Mouse (Mus musculus) heart, embryonic 14.5 days (tissue): ENCODE measurements at regions not wholly inside any gene's neighbourhood (a gene's known extent, or its start where the extent isn't known, plus 50 kb on each side); places are given as distances from the start of the nearest gene placed in this dataset.

Experiments used
- ATAC-seq: fragments of 200-750 bp; cut with Nextera tagmentation; 2 replicates; pipeline ENCODE4 v1.8.0; 2017; ENCODE audit warnings: low read depth, moderate TSS enrichment; ENCODE audit not compliant: insufficient number of reproducible peaks, insufficient read depth, low FRiP score
- H3K27ac ChIP-seq, 2 experiments: fragments of 200-500 bp in 1 of 2; fragments of 300-500 bp in 1 of 2; sonication (generic) in 1 of 2; replicated peaks in 1 of 2; 2 replicates each; pipeline ENCODE4 v1.5.1; 2012 to 2014; ENCODE audit warnings: low read depth in 2 of 2, low read length in 2 of 2, control low read depth in 1 of 2, mild to moderate bottlenecking in 1 of 2, mixed read lengths in 1 of 2; ENCODE audit not compliant: control insufficient read depth in 1 of 2, insufficient read depth in 1 of 2
- H3K27me3 ChIP-seq: fragments of 300-500 bp; sonication (generic); 2 replicates; pipeline ENCODE4 v1.6.1; 2014; ENCODE audit warnings: mild to moderate bottlenecking, low read length, control low read depth; ENCODE audit not compliant: control insufficient read depth, insufficient read depth
- H3K36me3 ChIP-seq: fragments of 300-500 bp; sonication (generic); 2 replicates; pipeline ENCODE4 v1.6.1; 2014; ENCODE audit warnings: mild to moderate bottlenecking, control low read depth, low read length, mixed read lengths; ENCODE audit not compliant: control insufficient read depth, insufficient read depth
- H3K4me1 ChIP-seq, 2 experiments: fragments of 200-500 bp in 1 of 2; fragments of 300-500 bp in 1 of 2; sonication (generic) in 1 of 2; 2 replicates each; pipeline ENCODE4 v1.6.1; 2012 to 2014; ENCODE audit warnings: low read length in 2 of 2, control low read depth in 1 of 2, mixed read lengths in 1 of 2; ENCODE audit not compliant: control insufficient read depth in 2 of 2, insufficient read depth in 2 of 2
- H3K4me2 ChIP-seq: fragments of 300-500 bp; sonication (generic); 2 replicates; pipeline ENCODE4 v1.6.1; 2014; ENCODE audit warnings: mild to moderate bottlenecking, low read length
- H3K4me3 ChIP-seq, 2 experiments: fragments of 200-500 bp in 1 of 2; fragments of 300-500 bp in 1 of 2; sonication (generic) in 1 of 2; 2 replicates each; pipeline ENCODE4 v1.5.1; 2012 to 2014; ENCODE audit warnings: low read length in 2 of 2, mild to moderate bottlenecking in 2 of 2, control low read depth in 1 of 2, low read depth in 1 of 2, moderate library complexity in 1 of 2; ENCODE audit not compliant: control insufficient read depth in 1 of 2, insufficient read depth in 1 of 2
- H3K9ac ChIP-seq: fragments of 300-500 bp; sonication (generic); 2 replicates; pipeline ENCODE4 v1.6.1; 2014; ENCODE audit warnings: mild to moderate bottlenecking, low read length
- H3K9me3 ChIP-seq: fragments of 300-500 bp; sonication (generic); 2 replicates; pipeline ENCODE4 v1.6.1; 2016; ENCODE audit warnings: low read length, control low read depth; ENCODE audit not compliant: control insufficient read depth
- WGBS: fragments of 180-500 bp; shearing (Covaris S2); extraction: QIAGEN DNeasy Blood & Tissue Kit; methylation state at CpG from one replicate; pipeline ENCODE4 v1.1.7; 2014; 5-methylcytosine and 5-hydroxymethylcytosine counted together

GRCm38 (mm10) chr15:96752062-96752358 is 52.5 kb upstream of the Slc38a2 start:
- H3K9me3 ChIP-seq, result no peaks in the 10 kb centered on the region
- H3K4me1 ChIP-seq, result peaks cover 27 to 40% of the 10 kb centered on the region in 2 experiments
- H3K27ac ChIP-seq, result peak overlapping the region; percentile 96 to 100
- peak overlapping the region; percentile 39; the same call in 1 of the 2 replicates for H3K9ac ChIP-seq
- no peaks in the 10 kb centered on the region for H3K36me3 ChIP-seq
- no peaks in the 10 kb centered on the region for H3K27me3 ChIP-seq
- ATAC-seq, result no peak
- WGBS, result 74% methylated on average over 3 of the region's 3 CpGs
- H3K4me2 ChIP-seq, result peak overlapping the region; percentile 7; the same call in 1 of the 2 replicates
- no peak overlapping the region for H3K4me3 ChIP-seq

- WGBS, result 28% methylated on average over 13 of the region's 13 CpGs
- Histone ChIP-seq H3K9me3 (no peaks in the 10 kb centered on the region), H3K36me3 (no peaks in the 10 kb centered on the region), H3K27me3 (no peaks in the 10 kb centered on the region), H3K27ac (peak overlapping the region; percentile 96 to 100), H3K4me3 (no peak overlapping the region), H3K9ac (peak overlapping the region; percentile 42; the same call in 1 of the 2 replicates), H3K4me2 (peak overlapping the region; percentile 7), H3K4me1 (peaks cover 23 to 41% of the 10 kb centered on the region in 2 experiments)
- ATAC-seq, result peak; percentile 82
Observed at GRCm38 (mm10) chr15:96751243-96752061, 51.9 kb upstream of the Slc38a2 start.

GRCm38 (mm10) chr15:96749534-96750256 is 50.2 kb upstream of the Slc38a2 start:
- H3K4me3 ChIP-seq, result 0 out of 4 replicates have a peak overlapping the region, but pooled peaks of 1 of the 2 experiments have one; percentile 0
- H3K9me3 ChIP-seq, result no peaks in the 10 kb centered on the region
- no peaks in the 10 kb centered on the region for H3K36me3 ChIP-seq
- 32% methylated on average over 9 of the region's 9 CpGs for WGBS
- no peaks in the 10 kb centered on the region for H3K27me3 ChIP-seq
- ATAC-seq, result peak; percentile 58
- peaks cover 22 to 45% of the 10 kb centered on the region in 2 experiments for H3K4me1 ChIP-seq
- H3K4me2 ChIP-seq, result peak overlapping the region; percentile 54
- H3K9ac ChIP-seq, result peak overlapping the region; percentile 75
- peak overlapping the region; percentile 96 to 100 for H3K27ac ChIP-seq
